Mouse (Mus musculus) ES-E14 (cell line): ENCODE data around the gene Igfbp7. TPM values are rescaled to one million over a fixed set of nuclear protein-coding genes. Genes with fewer than 3 reads are reported as not detected.

Experiments
- DNase-seq: peaks from one replicate; pipeline ENCODE4 v3.0.0-alpha.2; 2013; ENCODE audit warnings: low read depth, low spot score
- H3K27ac ChIP-seq: 2 replicates; pipeline ENCODE4 v1.5.1; 2012; ENCODE audit warnings: low read depth, mild to moderate bottlenecking, low read length, moderate library complexity, mixed read lengths; ENCODE audit not compliant: poor library complexity, insufficient read depth, severe bottlenecking
- H3K36me3 ChIP-seq: 2 replicates; pipeline ENCODE4 v1.6.1; 2012; ENCODE audit warnings: mild to moderate bottlenecking, low read length, moderate library complexity, mixed read lengths; ENCODE audit not compliant: control insufficient read depth, poor library complexity, insufficient read depth, severe bottlenecking
- H3K4me1 ChIP-seq, 2 experiments: fragments of 150-350 bp in 1 of 2; sonication (generic) in 1 of 2; 2 replicates each; pipeline ENCODE4 v1.6.1; 2012; ENCODE audit warnings: low read length in 2 of 2, mild to moderate bottlenecking in 1 of 2, mixed read lengths in 1 of 2; ENCODE audit not compliant: control insufficient read depth in 2 of 2, insufficient read depth in 2 of 2, poor library complexity in 1 of 2
- H3K4me3 ChIP-seq, 2 experiments: fragments of 150-350 bp in 1 of 2; sonication (generic) in 1 of 2; 2 replicates each; pipeline ENCODE4 v1.5.1; 2012; ENCODE audit warnings: low read length in 2 of 2, low read depth in 1 of 2, mild to moderate bottlenecking in 1 of 2, mixed read lengths in 1 of 2; ENCODE audit not compliant: insufficient read depth in 1 of 2, poor library complexity in 1 of 2, severe bottlenecking in 1 of 2
- H3K9ac ChIP-seq: 2 replicates; pipeline ENCODE4 v1.6.1; 2012; ENCODE audit warnings: low read depth, mild to moderate bottlenecking, low read length, mixed read lengths; ENCODE audit not compliant: poor library complexity, insufficient read depth, severe bottlenecking
- H3K9me3 ChIP-seq: fragments of 150-350 bp; sonication (generic); 2 replicates; pipeline ENCODE4 v1.6.1; 2012; ENCODE audit warnings: low read depth, mild to moderate bottlenecking, low read length; ENCODE audit not compliant: control insufficient read depth, insufficient read depth
- CHD2 ChIP-seq: IDR thresholded peaks from 2 replicates; pipeline ENCODE4 v1.6.1; 2014; ENCODE audit warnings: mild to moderate bottlenecking, low read depth, low read length, inconsistent platforms
- HCFC1 ChIP-seq: IDR thresholded peaks from 2 replicates; pipeline ENCODE4 v1.6.1; 2012; ENCODE audit warnings: low read length, inconsistent platforms, borderline replicate concordance; ENCODE audit not compliant: insufficient read depth
- MAFK ChIP-seq: IDR thresholded peaks from 2 replicates; pipeline ENCODE4 v1.6.1; 2014; ENCODE audit warnings: mild to moderate bottlenecking, low read depth, low read length, inconsistent platforms; ENCODE audit not compliant: insufficient read depth
- ZC3H11A ChIP-seq: IDR thresholded peaks from 2 replicates; pipeline ENCODE4 v1.6.1; 2012; ENCODE audit warnings: low read depth, mild to moderate bottlenecking, inconsistent platforms, low read length, borderline replicate concordance
- ZNF384 ChIP-seq: IDR thresholded peaks from 2 replicates; pipeline ENCODE4 v1.6.1; 2012; ENCODE audit warnings: low read depth, low read length, inconsistent platforms
- in situ Hi-C, 2 experiments: fragments of 600-800 bp; cut with MboI; formaldehyde crosslinking; loops; one replicate each; pipeline ENCODE4 v1.15.1; 2025; ENCODE audit warnings: low sequenced_read_pairs in 2 of 2, inconsistent platforms in 1 of 2; ENCODE audit not compliant: unreplicated experiment in 2 of 2
- total RNA-seq: library from RNA; depleted of rRNA; stranded (reverse); fragments of 300-350 nt; gene quantifications from 2 replicates; pipeline ENCODE4 v1.2.3, GENCODE M21; 2012

Igfbp7 gene
- total RNA-seq, 1 experiment, result 65.2 TPM

DNA sequence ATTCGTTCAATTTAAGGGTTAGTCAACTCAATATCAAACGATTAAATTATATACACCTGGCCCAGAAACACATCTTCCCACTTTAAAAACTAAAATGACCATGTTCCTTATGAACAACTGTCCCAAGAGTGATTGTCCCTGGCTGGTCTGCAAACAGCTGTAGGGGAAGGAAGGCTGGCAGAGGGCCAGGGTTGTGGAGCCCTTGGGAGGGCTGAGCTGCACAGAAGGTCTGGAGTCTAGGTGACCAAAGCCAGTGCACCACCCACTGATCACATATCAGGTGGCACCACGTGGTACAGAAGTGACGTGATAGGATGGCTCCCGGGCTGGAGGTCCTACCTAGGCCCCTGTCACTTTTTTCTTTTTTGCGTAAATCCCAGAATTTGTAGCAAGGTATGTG lies 8.2 kb upstream of the Igfbp7 start:
- no peak for DNase-seq
- no peak overlapping the region for H3K4me3 ChIP-seq
- no peaks in the 10 kb centered on the region for H3K4me1 ChIP-seq
- in situ Hi-C loops, result no loop called here
- no peak overlapping the region for H3K9ac ChIP-seq
- TF ChIP-seq CHD2 (no peak), ZNF384 (no peak), ZC3H11A (no peak), HCFC1 (no peak), MAFK (no peak)
- no peak overlapping the region for H3K27ac ChIP-seq
- H3K9me3 ChIP-seq, result no peaks in the 10 kb centered on the region
- no peaks in the 10 kb centered on the region for H3K36me3 ChIP-seq

DNA sequence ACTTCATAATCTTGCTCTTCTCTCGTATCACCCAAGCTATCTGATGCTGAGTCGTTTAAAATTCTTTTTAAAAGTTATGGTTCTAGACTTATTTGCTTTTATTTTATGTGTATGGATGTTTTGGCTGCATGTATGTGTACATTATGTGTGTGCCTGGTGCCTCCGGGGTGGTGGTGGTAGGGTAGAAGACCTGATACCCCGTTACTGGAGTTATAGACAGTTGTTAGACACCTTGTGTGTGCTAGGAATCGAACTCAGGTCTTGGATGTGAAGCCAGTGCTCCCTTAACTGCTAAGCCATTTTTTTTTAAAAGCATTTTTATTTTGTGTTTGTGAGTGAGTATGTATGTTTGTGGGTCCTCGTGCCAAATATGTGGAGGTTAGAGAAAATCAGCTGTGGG lies 689 bp upstream of the Igfbp7 start:
- Histone ChIP-seq H3K9me3 (no peaks in the 10 kb centered on the region), H3K9ac (no peak overlapping the region), H3K4me3 (no peak overlapping the region; a peak in 1 of 4 replicates), H3K27ac (no peak overlapping the region), H3K36me3 (no peaks in the 10 kb centered on the region), H3K4me1 (no peaks in the 10 kb centered on the region)
- no peak for DNase-seq
- in situ Hi-C loops, result no loop called here
- TF ChIP-seq CHD2, result no peak
- TF ChIP-seq ZC3H11A, result no peak
- no peak for TF ChIP-seq MAFK
- no peak for TF ChIP-seq ZNF384
- TF ChIP-seq HCFC1, result no peak

GRCm38 (mm10) chr5:77406371-77406871 lies 1.4 kb downstream of the Igfbp7 start:
- no peaks in the 10 kb centered on the region for H3K9me3 ChIP-seq
- H3K4me1 ChIP-seq, result no peaks in the 10 kb centered on the region
- H3K4me3 ChIP-seq, result no peak overlapping the region
- no peaks in the 10 kb centered on the region for H3K36me3 ChIP-seq
- TF ChIP-seq ZC3H11A (no peak), CHD2 (no peak), MAFK (no peak), HCFC1 (no peak)
- no peak overlapping the region for H3K9ac ChIP-seq
- H3K27ac ChIP-seq, result no peak overlapping the region
- no peak for DNase-seq
- in situ Hi-C loops, result no loop called here

DNA sequence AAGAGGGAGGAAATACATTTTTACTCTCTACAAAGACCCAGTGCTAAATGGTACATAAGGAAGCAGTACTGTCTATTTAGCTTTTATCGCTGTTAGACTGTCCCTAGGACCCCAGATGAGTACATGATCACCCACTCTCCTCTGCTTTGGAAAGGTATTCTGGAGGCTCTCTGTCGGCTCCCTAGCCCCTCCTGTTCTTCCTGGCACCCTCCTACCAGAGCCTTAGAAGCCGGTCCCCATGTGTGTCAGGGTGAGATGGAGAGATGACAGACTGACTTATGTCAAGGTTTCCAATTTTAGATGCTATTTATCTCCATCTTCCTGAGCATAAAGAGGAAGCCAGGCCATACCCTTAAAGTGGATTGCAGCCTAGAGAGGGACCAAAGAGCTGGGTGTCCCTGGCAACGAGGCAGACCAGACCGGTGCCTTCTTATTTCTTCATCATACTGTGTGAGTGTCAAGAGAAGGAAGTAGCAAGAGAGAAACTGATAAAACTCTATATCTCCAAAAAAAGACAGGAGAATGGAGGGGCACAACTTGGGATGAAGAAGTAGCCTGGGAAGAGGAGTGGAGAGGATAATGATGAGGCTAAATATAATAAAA lies 2.3 kb downstream of the Igfbp7 start:
- Histone ChIP-seq H3K27ac (no peak overlapping the region), H3K9me3 (no peaks in the 10 kb centered on the region), H3K4me3 (no peak overlapping the region), H3K9ac (no peak overlapping the region), H3K4me1 (no peaks in the 10 kb centered on the region), H3K36me3 (no peaks in the 10 kb centered on the region)
- no peak for DNase-seq
- in situ Hi-C loops, result no loop called here
- no peak for TF ChIP-seq CHD2
- TF ChIP-seq ZC3H11A, result no peak
- no peak for TF ChIP-seq ZNF384
- TF ChIP-seq MAFK, result no peak
- TF ChIP-seq HCFC1, result no peak

DNA sequence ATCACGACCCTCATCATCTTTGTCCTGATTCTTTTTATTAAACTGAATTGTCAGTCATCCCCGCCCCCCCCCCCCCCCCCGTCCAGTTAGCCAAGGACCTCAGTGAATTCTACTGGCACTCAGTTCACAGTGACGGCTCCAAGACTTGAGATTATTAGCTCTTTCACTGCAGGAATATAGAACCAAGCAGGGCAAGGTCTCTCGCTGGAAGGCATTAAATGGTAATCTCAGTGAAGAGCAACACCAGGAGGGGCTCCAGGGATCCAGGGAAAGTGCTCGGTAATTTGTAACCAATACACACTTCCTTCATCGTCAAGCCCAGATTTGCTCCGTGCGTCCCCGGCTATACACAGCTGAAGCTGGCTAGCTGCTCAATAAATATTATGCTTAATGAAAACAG lies 2.9 kb downstream of the Igfbp7 start:
- H3K36me3 ChIP-seq, result no peaks in the 10 kb centered on the region
- H3K9me3 ChIP-seq, result no peaks in the 10 kb centered on the region
- peaks cover 0 to 5% of the 10 kb centered on the region in 2 experiments; a peak in 1 of 4 replicates for H3K4me1 ChIP-seq
- no peak overlapping the region for H3K9ac ChIP-seq
- no peak overlapping the region for H3K4me3 ChIP-seq
- no peak overlapping the region for H3K27ac ChIP-seq
- no peak for TF ChIP-seq ZNF384
- TF ChIP-seq ZC3H11A, result no peak
- TF ChIP-seq HCFC1, result no peak
- no peak for TF ChIP-seq MAFK
- TF ChIP-seq CHD2, result no peak
- no peak for DNase-seq
- in situ Hi-C loops, result no loop called here
